Mouse (Mus musculus): ENCODE measurements around the gene Dock9. TPM values are rescaled to one million over a fixed set of nuclear protein-coding genes. Genes with fewer than 3 reads are reported as not detected.

The Dock9 gene
- polyA plus RNA-seq, 1 experiment from 2014 or later, result 5.4 TPM

- Histone ChIP-seq H3K36me3 (no peaks in the 10 kb centered on the region), H3K4me3 (no peak overlapping the region), H3K4me1 (no peaks in the 10 kb centered on the region), H3K27me3 (no peaks in the 10 kb centered on the region), H3K4me2 (replicated peaks) (no peak overlapping the region), H3K27ac (replicated peaks) (no peak overlapping the region), H3K9me3 (no peaks in the 10 kb centered on the region), H3K9ac (replicated peaks) (no peak overlapping the region)
- ATAC-seq (ENCODE audit: low FRiP score, low read depth), result no peak
- 92% methylated on average over 3 of the region's 3 CpGs for WGBS
These were observed 175.8 kb downstream of the Dock9 start for GRCm38 (mm10) chr14:121621806-121622205.

GRCm38 (mm10) chr14:121620567-121620966 lies 177.1 kb downstream of the Dock9 start:
- Histone ChIP-seq H3K4me3 (no peak overlapping the region), H3K27ac (replicated peaks) (no peak overlapping the region), H3K4me1 (no peaks in the 10 kb centered on the region), H3K9me3 (no peaks in the 10 kb centered on the region), H3K36me3 (no peaks in the 10 kb centered on the region), H3K27me3 (no peaks in the 10 kb centered on the region), H3K9ac (replicated peaks) (no peak overlapping the region), H3K4me2 (replicated peaks) (no peak overlapping the region)
- no peak for ATAC-seq (ENCODE audit: low FRiP score, low read depth)
- 97% methylated on average over 3 of the region's 3 CpGs for WGBS

GRCm38 (mm10) chr14:121620157-121620556 lies 177.5 kb downstream of the Dock9 start:
- 97% methylated on average over 7 of the region's 7 CpGs for WGBS
- Histone ChIP-seq H3K4me3 (no peak overlapping the region), H3K36me3 (no peaks in the 10 kb centered on the region)

GRCm38 (mm10) chr14:121617645-121618390 lies 179.8 kb downstream of the Dock9 start:
- Histone ChIP-seq H3K9ac (replicated peaks) (no peak overlapping the region), H3K4me2 (replicated peaks) (no peak overlapping the region), H3K27me3 (no peaks in the 10 kb centered on the region), H3K9me3 (no peaks in the 10 kb centered on the region), H3K27ac (replicated peaks) (no peak overlapping the region), H3K4me1 (no peaks in the 10 kb centered on the region), H3K4me3 (no peak overlapping the region), H3K36me3 (no peaks in the 10 kb centered on the region)
- ATAC-seq (ENCODE audit: low FRiP score, low read depth), result no peak
- WGBS, result 86% methylated on average over 4 of the region's 4 CpGs

More at GRCm38 (mm10) chr14:121620157-121620556, 177.5 kb downstream of the Dock9 start:
- ATAC-seq (ENCODE audit: low FRiP score, low read depth), result no peak
- H3K4me1 ChIP-seq, result no peaks in the 10 kb centered on the region
- H3K9me3 ChIP-seq, result no peaks in the 10 kb centered on the region
- H3K4me2 ChIP-seq (replicated peaks), result no peak overlapping the region
- no peaks in the 10 kb centered on the region for H3K27me3 ChIP-seq
- no peak overlapping the region for H3K9ac ChIP-seq (replicated peaks)
- no peak overlapping the region for H3K27ac ChIP-seq (replicated peaks)

- no peaks in the 10 kb centered on the region for H3K4me1 ChIP-seq
- no peaks in the 10 kb centered on the region for H3K36me3 ChIP-seq
- no peak overlapping the region for H3K27ac ChIP-seq (replicated peaks)
- no peak overlapping the region for H3K4me3 ChIP-seq
- 86% methylated on average over 10 of the region's 10 CpGs for WGBS
- no peak overlapping the region for H3K9ac ChIP-seq (replicated peaks)
- H3K9me3 ChIP-seq, result no peaks in the 10 kb centered on the region
- H3K4me2 ChIP-seq (replicated peaks), result no peak overlapping the region
- ATAC-seq (ENCODE audit: low FRiP score, low read depth), result no peak
- no peaks in the 10 kb centered on the region for H3K27me3 ChIP-seq
These were observed 182.2 kb downstream of the Dock9 start for GRCm38 (mm10) chr14:121615431-121615830.

- H3K4me1 ChIP-seq, result no peaks in the 10 kb centered on the region
- no peaks in the 10 kb centered on the region for H3K9me3 ChIP-seq
- 88% methylated on average over 6 of the region's 6 CpGs for WGBS
- H3K27ac ChIP-seq (replicated peaks), result no peak overlapping the region
- H3K4me3 ChIP-seq, result no peak overlapping the region
- no peaks in the 10 kb centered on the region for H3K27me3 ChIP-seq
- no peaks in the 10 kb centered on the region for H3K36me3 ChIP-seq
- H3K9ac ChIP-seq (replicated peaks), result no peak overlapping the region
- no peak overlapping the region for H3K4me2 ChIP-seq (replicated peaks)
- no peak for ATAC-seq (ENCODE audit: low FRiP score, low read depth)
These were observed 183.0 kb downstream of the Dock9 start for GRCm38 (mm10) chr14:121614461-121615170.

GRCm38 (mm10) chr14:121613490-121613889 lies 184.1 kb downstream of the Dock9 start:
- Histone ChIP-seq H3K4me1 (0 out of 2 replicates have a peak, but pooled peaks cover 2% of the 10 kb centered on the region), H3K27me3 (no peaks in the 10 kb centered on the region), H3K9me3 (no peaks in the 10 kb centered on the region), H3K27ac (replicated peaks) (no peak overlapping the region), H3K36me3 (no peaks in the 10 kb centered on the region), H3K9ac (replicated peaks) (no peak overlapping the region), H3K4me2 (replicated peaks) (no peak overlapping the region), H3K4me3 (no peak overlapping the region)
- 83% methylated on average over 3 of the region's 3 CpGs for WGBS
- no peak for ATAC-seq (ENCODE audit: low FRiP score, low read depth)

GRCm38 (mm10) chr14:121612926-121613325 lies 184.7 kb downstream of the Dock9 start:
- Histone ChIP-seq H3K4me1 (0 out of 2 replicates have a peak, but pooled peaks cover 7% of the 10 kb centered on the region), H3K9ac (replicated peaks) (no peak overlapping the region), H3K4me2 (replicated peaks) (no peak overlapping the region), H3K9me3 (no peaks in the 10 kb centered on the region), H3K36me3 (no peaks in the 10 kb centered on the region), H3K27ac (replicated peaks) (no peak overlapping the region), H3K27me3 (no peaks in the 10 kb centered on the region), H3K4me3 (no peak overlapping the region)
- 93% methylated on average over 4 of the region's 4 CpGs for WGBS
- no peak for ATAC-seq (ENCODE audit: low FRiP score, low read depth)

GRCm38 (mm10) chr14:121611533-121611932 lies 186.1 kb downstream of the Dock9 start:
- Histone ChIP-seq H3K27me3 (no peaks in the 10 kb centered on the region), H3K4me3 (no peak overlapping the region), H3K36me3 (no peaks in the 10 kb centered on the region), H3K27ac (replicated peaks) (no peak overlapping the region), H3K9me3 (no peaks in the 10 kb centered on the region), H3K4me2 (replicated peaks) (no peak overlapping the region), H3K4me1 (0 out of 2 replicates have a peak, but pooled peaks cover 7% of the 10 kb centered on the region), H3K9ac (replicated peaks) (no peak overlapping the region)
- 73% methylated on average over 4 of the region's 4 CpGs for WGBS
- ATAC-seq (ENCODE audit: low FRiP score, low read depth), result no peak

- no peaks in the 10 kb centered on the region for H3K9me3 ChIP-seq
- H3K9ac ChIP-seq (replicated peaks), result no peak overlapping the region
- H3K27me3 ChIP-seq, result no peaks in the 10 kb centered on the region
- H3K4me2 ChIP-seq (replicated peaks), result no peak overlapping the region
- WGBS, result 88% methylated on average over 4 of the region's 4 CpGs
- H3K4me1 ChIP-seq, result 0 out of 2 replicates have a peak, but pooled peaks cover 7% of the 10 kb centered on the region
- no peak for ATAC-seq (ENCODE audit: low FRiP score, low read depth)
- H3K27ac ChIP-seq (replicated peaks), result no peak overlapping the region
- H3K36me3 ChIP-seq, result no peaks in the 10 kb centered on the region
- H3K4me3 ChIP-seq, result no peak overlapping the region
These were observed 186.5 kb downstream of the Dock9 start for GRCm38 (mm10) chr14:121611098-121611497.

GRCm38 (mm10) chr14:121608522-121608921 lies 189.1 kb downstream of the Dock9 start:
- H3K4me1 ChIP-seq, result 0 out of 2 replicates have a peak, but pooled peaks cover 7% of the 10 kb centered on the region
- 14% methylated on average over 5 of the region's 5 CpGs for WGBS
- no peak overlapping the region for H3K9ac ChIP-seq (replicated peaks)
- H3K36me3 ChIP-seq, result no peaks in the 10 kb centered on the region
- H3K4me3 ChIP-seq, result no peak overlapping the region
- H3K27me3 ChIP-seq, result no peaks in the 10 kb centered on the region
- H3K4me2 ChIP-seq (replicated peaks), result no peak overlapping the region
- H3K27ac ChIP-seq (replicated peaks), result no peak overlapping the region
- no peaks in the 10 kb centered on the region for H3K9me3 ChIP-seq
- no peak for ATAC-seq (ENCODE audit: low FRiP score, low read depth)

GRCm38 (mm10) chr14:121606433-121606832 lies 191.2 kb downstream of the Dock9 start:
- 91% methylated on average over 7 of the region's 7 CpGs for WGBS
- Histone ChIP-seq H3K9me3 (no peaks in the 10 kb centered on the region), H3K4me2 (replicated peaks) (no peak overlapping the region)

More at GRCm38 (mm10) chr14:121606433-121606832, 191.2 kb downstream of the Dock9 start:
- Histone ChIP-seq H3K27me3 (no peaks in the 10 kb centered on the region), H3K36me3 (no peaks in the 10 kb centered on the region), H3K4me3 (no peak overlapping the region), H3K4me1 (0 out of 2 replicates have a peak, but pooled peaks cover 7% of the 10 kb centered on the region), H3K27ac (replicated peaks) (no peak overlapping the region), H3K9ac (replicated peaks) (no peak overlapping the region)
- no peak for ATAC-seq (ENCODE audit: low FRiP score, low read depth)
